Mouse (Mus musculus): ENCODE results near the gene Olfr66.

Olfr66 gene

DNA sequence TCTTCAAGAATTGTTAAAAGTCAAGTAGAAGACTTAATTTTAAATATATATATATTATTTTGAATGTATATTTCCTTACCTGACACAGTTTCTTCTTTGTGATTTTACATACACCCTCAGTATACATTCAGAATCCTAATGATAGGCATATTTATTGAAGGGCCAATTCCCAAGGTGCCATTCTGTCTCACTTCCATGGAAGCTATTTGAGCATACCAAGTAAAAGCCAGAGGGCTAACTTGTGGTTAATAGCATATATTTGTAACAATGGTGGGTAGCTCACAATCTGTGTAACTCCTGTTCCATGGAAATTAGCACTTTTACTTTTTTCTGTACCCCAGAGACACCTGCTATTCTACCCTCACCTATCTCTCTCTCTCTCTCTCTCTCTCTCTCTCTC lies at the start of gene Olfr66:
Gene Olfr66 (minus strand): TSS at position 101 of the 400 bp plus-strand sequence.
- DNase-seq, result no peak

DNA sequence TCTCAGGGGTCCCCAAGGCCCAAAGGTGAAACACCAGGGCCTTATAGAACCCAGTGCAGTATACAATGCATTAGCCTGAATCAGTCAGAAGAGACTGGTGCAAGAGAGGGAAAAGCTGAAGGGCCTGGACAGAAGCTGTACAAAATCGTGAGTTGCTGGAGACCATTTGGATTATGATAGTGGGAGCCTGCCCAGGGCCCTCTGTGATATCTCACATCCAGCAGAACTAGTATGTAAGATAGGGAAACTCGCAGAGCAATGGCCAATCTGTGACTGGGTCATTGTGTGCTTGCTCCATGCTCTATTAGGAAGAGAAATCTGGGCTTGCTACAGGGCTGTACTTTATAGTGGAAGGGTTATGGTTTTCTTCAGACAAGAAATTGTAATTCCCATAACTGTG lies 48.2 kb upstream of the Olfr66 start, which contains the start of gene Olfr632:
Gene Olfr632 (plus strand): TSS at position 84 of the 400 bp plus-strand sequence.
- DNase-seq, result no peak

DNA sequence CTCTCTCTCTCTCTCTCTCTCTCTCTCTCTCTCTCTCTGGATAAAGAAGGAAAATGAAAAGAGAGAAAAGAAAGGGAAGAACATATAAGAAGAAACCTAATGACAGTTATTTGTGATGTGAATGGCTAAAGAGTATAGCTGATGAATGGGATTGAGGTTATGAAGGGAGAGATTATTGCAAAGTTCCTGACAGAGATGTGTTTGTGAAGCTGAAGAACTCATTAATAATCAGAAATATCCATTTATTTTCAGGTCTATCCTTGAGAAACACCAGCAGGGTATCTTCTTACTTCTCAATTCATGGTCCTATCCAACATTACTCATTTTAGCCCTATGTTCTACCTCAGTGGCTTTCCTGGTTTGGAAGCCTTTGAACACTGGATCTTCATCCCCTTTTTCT lies 42.5 kb upstream of the Olfr66 start, which contains the start of gene Olfr631:
Gene Olfr631 (plus strand): TSS at position 301 of the 400 bp plus-strand sequence.
- no peak for DNase-seq

DNA sequence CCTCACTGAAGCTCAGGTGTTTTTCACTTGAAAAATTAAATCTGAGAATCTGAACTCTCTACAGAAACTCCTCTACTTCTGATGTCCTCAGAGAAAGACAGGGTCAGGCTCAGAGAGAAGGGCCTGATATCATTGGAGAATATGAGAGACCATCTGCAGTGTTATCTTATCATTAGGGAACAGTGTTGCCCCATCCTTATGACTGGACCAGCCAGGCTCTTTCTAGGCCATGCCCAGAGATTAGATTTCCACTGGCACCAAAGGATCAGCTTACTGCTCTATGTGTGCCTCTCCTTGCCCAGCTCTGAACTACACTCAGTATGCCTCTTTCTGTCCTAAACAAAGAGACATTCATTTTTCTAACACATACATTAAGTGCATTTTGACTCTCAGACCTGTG lies 29.3 kb upstream of the Olfr66 start:
- DNase-seq, result no peak

DNA sequence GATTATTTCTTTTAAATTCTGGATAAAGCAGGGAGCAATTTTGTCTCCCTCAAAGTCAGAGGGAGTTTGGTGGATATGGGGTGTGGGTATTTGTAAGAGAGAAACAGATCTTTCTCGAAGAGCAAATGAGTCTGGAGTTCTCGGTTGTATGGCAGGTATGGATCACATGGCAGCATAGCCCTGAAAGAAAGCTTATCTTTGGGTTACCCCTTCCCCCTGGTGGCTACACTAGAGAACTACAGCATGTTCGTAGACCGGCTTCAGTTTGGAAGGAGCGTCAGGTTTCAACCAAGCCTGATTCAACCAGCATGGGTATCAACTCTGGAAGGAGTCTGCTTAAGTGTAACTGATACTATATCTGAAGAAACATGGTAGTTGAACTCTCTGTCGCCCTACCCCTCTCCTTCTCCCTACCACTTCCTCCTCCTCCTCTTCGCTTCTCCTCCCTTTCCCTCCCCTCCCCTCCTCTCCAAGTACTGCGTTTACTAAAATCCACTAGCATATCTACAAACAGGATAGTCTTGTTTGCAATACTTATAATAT lies 27.0 kb upstream of the Olfr66 start:
- DNase-seq, result no peak

DNA sequence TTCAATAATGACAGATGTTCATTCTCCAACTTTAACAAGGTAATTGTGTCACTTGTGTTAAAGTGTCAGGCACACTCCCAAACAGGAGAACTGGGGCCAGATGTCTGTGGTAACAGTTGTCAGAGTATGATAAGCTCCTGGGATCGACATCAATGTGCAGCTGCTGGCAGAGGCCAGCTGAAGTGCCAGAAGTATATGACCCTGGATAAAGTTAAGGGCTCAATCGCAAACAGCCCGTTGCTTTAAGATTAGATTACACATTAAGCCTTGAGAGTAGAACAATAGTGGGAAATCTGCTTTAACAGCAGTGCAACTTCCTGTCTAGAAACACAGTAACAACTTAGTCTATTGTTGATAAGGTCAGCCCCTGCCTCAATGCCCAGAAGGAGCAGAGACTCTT lies 24.0 kb upstream of the Olfr66 start:
- DNase-seq, result no peak

DNA sequence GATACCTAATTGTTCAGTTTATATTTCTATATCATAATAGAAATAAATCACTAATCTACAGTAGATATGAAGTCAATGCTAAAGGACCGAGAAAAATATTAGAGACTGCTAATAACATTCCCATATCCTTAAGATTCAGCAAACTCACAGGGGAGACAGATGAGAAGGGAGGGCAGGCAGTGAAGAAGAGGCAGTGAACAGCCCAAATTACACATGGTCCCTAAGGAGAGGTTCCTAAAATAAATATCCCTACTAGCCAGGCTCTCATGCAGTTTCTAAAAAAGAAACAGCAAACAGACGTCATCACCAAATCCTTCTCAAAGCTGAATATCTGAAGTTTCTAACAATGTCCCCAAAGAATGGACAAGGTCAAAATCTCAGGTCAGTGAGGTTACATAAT lies 17.1 kb upstream of the Olfr66 start, which contains the start of gene Olfr65:
Gene Olfr65 (plus strand): TSS at position 301 of the 400 bp plus-strand sequence.
- DNase-seq, result no peak

DNA sequence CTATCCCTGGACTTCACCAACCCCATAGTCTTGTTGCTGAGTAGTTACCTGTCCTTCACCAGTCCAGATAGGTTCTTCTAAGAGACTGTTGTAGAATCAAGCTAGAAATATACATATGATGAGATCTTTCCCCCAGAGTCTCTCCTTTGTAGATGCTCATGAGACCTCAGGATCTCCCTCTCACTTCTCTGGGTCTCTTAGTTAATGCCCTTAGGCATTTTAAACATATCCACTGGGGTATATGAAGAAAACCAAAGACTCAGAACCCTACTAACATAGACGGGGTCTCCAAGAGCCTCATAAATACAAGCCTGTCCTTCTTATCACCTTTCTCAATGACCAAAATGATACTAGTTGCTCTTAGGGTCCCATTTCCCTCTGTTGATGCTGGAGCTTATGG lies 8.3 kb upstream of the Olfr66 start, which contains the start of gene Olfr64:
Gene Olfr64 (minus strand): TSS at position 101 of the 400 bp plus-strand sequence.
- DNase-seq, result no peak

DNA sequence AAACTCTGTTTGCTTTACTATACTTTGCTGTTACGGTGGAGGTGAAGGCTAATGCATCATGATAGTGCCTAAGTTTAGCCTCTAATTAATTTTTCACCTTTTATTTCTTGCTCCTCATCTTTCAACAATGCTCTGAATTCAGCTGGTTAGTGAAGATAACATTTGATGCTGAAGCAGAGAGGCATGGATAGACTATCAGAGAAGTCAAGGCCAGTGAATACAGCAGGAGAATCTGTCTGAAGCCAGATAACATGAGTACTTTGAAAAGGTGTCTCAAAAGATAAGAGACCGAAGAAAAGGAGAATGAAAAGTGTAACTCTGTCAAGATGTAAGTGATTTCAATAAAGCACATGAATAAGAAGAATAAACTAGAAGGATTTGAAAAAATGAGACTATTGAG lies 9.0 kb downstream of the Olfr66 start:
- no peak for DNase-seq

DNA sequence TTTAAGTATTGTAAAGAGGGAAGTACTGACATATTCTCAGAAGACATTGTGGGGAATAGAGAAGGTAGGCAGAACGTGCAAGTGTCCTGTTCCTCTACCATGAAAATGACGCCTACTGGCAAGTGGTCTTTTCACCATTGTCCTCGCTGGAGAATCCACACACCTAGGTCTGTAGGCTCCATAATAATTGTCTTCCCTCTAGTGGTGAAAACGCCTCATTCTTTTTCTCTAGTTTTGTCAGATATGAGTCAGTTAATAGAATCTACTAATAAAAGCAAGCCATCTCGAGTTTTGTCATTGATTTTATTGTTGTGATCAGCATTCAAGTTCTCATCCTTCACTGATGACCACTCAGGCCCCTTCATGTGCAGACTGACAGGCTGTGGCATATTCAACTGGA lies 11.6 kb downstream of the Olfr66 start:
- no peak for DNase-seq

DNA sequence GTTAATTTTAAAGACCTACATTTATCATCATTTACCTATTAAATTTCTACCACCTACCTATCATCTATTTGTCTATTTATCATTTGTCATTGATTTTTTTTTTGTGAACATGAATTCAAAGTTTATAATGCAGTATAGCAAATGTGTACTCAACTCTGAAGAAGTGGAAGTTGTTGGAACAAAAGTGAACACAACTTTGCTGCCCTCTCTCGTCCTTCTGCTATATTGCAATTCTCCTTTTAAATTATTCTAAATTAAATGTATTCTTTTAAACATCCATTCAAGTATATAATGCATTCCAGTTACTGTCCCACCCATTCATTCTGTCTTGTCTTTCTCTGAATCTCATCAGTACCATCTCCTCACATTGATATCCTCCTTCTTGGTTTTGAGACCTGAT lies 13.0 kb downstream of the Olfr66 start:
- no peak for DNase-seq

DNA sequence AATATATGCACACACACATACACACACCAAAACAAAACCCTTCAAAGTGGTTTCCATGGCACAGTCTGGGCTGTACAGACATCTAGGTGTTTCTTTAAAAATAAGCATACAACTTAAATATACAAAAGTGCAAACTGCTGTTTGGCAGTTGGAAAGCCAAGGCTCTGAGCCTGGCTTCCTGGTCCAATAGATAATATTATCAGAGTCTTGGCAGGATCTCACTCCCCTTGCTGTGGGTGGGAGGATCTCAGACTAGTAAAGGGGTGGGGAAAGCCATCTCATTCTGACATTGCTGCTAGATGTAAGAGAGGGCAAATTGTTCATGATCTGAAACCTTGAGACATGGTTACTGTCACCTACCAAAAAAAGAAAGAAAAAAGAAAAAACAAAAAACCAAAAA lies 15.4 kb downstream of the Olfr66 start:
- no peak for DNase-seq

DNA sequence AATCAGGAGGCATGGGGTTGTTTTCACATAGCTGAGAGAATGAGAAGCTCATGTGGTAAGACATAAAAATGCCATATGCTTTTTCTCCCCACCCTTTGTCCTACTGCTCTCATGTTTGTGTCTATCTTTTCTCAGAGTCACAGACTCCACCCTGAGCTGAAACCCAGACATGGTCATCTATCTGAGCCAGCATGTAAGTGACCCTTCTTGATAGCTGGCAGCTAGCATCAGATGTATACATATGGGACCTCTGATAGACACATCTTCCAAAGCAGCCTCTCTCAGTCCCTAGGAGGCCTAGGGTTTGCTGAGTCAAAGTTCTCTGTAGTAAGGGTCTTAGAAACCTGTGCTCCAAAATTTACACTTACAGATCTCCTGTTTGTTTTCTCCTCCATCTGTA lies 20.3 kb downstream of the Olfr66 start:
- no peak for DNase-seq

DNA sequence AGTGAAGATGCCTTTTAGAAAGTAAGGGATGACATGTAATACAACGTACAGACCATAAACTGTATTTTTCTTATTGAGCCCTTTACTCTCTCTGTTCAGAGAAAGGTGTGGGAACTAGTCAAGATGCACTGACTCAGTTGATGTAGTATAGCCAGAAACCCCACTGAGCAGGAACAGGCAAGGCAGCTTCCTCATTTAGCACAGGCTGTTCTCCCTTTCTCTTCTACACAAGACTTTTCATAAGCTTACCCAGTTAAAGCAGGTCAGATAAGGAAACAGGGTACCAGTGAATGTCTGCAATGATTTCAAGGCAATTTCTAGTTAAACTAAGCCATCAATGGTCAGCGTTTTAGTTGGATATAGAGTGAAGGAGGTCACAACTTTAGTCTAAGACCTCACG lies 24.5 kb downstream of the Olfr66 start:
- DNase-seq, result no peak

DNA sequence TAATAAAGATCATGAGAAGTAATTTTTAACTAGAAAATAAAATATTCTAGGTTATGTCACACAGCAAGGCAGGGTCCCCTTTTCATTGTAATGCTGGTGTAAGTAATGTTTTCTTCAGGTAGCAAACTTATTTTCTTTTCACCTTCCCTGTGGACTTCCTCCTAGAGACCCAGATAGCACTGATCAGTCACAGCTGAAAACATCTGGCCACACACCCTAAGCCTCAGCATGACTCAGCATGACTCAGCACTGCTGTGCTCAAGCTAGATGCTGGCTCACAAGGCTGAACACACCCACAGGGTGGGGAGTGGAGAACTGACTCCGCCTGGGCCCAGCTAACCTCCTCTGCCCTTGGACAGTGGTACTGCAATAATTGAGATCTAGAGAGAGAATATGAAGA lies 25.2 kb downstream of the Olfr66 start:
- DNase-seq, result no peak

DNA sequence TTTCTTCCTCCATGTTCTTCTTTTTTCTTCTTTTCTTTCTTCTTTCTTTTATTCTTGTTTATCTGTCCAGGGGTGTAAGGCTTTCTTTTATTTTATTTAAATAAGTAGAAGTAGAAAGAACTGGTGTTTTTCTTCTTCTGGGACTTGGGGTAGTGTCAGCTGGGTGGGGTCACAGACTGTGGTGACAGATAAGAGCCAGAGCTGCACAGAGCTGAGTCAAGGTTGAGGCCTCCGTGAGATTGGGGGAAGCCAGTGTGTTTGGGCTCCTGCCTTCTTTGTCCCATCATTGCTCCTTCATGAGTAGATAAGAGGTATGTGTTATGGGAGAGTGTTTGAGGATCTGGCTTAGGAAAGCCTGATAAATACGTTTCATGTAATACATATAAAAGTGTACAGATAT lies 27.0 kb downstream of the Olfr66 start:
- no peak for DNase-seq

DNA sequence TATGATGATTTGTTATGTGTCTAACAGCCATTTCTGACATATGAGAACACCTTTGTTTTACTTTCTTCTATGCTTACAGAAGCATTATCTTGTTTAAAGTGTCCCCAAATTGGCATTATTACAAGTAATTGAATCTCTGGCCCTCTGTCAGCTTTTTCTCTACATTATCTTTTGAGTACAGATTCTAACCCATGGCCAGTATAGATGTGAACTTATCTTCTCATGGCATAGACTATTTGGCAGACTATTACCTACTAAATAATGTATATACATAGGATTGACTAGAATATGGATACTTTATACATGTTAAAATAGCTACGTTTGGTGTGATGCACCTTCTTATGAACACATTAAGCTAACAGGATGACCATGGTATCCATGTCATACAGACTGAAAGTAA lies 31.4 kb downstream of the Olfr66 start:
- DNase-seq, result no peak

DNA sequence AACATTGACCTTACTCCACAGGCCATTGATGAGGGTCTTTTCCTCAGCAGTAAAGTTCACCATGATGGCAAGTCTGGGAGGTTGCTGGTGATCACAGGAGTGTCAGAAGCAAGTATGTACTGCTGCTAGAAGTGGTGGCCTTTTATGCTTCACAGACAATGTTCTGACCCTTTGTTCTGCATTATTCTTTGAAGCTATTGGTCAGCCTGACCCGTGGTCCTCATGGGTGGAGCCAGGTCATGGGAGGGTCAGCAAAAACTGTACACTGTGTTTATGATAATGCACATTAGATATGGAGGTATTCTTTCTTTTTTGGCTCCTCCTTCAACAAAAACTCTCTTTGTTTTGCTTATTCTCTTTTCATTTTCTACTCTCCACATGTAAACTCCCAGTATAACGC lies 33.0 kb downstream of the Olfr66 start, which contains the start of gene Hbb-y:
Gene Hbb-y (minus strand): TSS at position 127 of the 400 bp plus-strand sequence.
- DNase-seq, result no peak

DNA sequence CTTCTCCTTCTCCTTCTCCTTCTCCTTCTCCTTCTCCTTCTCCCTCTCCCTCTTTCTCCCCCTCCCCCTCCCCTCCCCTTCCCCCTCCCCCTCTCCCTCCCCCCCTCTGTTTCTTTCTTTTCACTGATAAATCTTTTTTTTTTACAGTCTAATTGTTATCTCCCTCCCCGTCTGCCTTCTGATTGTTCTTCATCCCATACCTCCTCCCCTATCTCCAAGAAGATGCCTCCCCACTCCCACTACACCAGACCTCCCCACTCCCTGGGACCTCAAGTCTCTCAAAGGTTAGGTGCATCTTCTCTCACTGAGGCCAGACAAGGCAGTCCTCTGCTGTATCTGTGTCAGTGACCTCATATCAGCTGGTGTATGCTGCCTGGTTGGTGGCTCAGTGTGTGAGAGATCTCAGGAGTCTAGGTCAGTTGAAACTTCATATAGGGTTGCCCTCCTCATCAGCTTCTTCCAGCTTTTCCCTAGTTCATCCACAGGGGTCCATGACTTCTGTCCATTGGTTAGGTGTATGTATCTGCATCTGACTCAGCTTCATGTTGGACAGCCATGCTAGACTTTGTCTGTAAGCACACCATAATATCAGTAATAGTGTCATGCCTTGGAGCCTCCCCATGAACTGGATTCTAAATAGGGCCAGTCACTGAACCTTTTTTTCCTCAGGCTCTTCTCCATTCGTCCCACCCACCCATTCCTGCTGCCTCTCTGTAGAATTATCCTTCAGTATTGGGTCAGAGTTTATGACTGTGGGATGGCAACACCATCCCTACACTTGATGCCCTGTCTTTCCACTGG lies 41.3 kb downstream of the Olfr66 start:
- DNase-seq, result no peak

DNA sequence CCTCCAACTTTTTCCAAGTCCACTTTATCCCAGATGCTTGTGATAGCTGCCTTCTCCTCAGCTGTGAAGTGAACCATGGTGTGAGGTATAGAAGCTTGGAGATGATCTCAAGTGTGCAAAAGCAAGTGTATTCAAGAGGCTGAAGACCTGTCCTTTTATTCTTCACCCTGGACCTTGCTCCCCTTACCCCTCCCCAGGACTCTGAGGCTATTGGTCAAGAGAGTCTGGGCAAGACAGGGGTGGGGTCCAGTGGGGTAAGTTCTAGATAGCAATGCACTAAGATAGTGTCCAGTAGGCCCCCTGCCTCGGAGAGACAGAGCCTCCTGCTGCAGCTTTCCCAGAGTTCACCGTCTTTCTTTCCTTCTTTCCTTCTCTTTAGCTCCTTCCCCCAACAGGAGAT lies 43.0 kb downstream of the Olfr66 start, which contains the start of gene Hbb-bh1:
Gene Hbb-bh1 (minus strand): TSS at position 131 of the 400 bp plus-strand sequence.
- no peak for DNase-seq

DNA sequence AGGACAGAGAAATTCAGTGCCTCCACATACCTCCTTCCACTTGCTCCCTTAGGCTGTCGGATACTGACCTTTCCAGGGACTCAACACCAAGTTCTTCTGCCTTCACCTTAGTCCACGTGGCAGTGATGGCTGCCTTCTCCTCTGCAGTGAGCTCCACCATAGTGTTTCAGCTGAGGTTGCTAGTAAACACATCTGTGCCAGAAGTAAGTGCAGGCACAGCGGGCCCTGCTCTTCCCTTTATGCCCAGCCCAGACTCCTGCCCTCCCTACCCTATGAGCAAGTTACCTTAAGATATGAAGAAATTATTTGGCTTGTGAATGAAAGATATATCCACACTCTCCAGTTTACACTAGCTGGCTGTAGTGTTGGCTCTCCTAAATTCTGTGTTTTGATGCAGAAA lies 45.8 kb downstream of the Olfr66 start, which contains the start of gene Hbb-bh2:
Gene Hbb-bh2 (minus strand): TSS at position 253 of the 400 bp plus-strand sequence.
- no peak for DNase-seq
